In the genomic region with DNA sequence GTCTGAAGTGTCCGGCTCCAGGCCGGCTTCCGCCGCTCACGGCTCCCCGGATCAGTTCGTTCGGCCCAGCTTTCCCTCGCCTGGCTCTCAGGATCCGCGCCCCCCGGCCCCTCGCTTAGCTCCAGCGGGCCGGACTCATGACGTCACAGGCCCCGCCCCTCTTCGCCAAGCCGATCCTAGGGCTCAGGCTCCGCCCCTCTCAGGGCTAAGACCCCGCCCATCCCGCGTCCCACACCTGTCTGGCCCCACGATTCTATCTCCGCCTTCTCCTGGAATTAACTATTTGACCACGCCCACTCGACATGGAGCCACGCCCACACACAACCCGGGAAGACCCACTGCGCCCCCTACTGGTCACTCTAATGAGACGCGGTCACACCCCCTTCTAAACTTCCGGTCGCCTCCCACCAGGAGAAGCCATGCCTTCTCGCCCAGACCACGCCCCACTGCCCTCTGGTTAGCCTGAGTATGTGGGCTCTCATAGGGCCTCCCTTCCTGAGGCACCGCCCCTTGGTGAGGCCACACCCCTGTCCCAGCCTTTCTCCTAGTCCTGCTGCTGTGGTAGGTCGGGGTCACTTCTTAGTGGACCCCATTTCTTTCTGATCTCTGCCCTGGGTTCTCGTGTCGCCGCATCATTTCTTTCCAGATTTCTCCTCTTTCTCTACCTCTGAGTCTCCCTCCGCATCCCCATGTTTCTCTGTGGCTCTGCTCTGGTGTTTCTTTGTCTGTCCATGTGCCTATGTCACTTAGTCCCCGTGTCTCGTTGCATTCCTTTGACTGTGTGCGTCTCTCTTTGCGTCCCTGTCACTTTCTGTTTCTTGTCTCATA, we compare ENCODE assay signal across 8 mouse cellular contexts. TPM values are rescaled to one million over a fixed set of nuclear protein-coding genes. Genes with fewer than 3 reads are reported as not detected.
DNase-seq lines count a peak whose midpoint lies in the region; ATAC-seq and TF ChIP-seq lines count a peak whose summit lies in the region.

No protein-coding gene starts in this region.

- H3K4me2 ChIP-seq in embryonic facial prominence, embryonic 15.5 days (replicated peaks) = peak overlapping the region; percentile 74
- peak overlapping the region; percentile 88 for H3K4me2 ChIP-seq in limb, embryonic 14.5 days (replicated peaks; ENCODE audit: low read depth, low read length, severe bottlenecking)
- H3K4me2 ChIP-seq in midbrain, postnatal 0 days (ENCODE audit: low read depth, low read length, poor library complexity, severe bottlenecking) = peak overlapping the region; percentile 92

- H3K27me3 ChIP-seq in embryonic facial prominence, embryonic 15.5 days = no peaks in the 10 kb centered on the region
- H3K27me3 ChIP-seq in limb, embryonic 14.5 days (ENCODE audit: control insufficient read depth, insufficient read depth, low read length) = no peaks in the 10 kb centered on the region
- H3K27me3 ChIP-seq in midbrain, postnatal 0 days (ENCODE audit: insufficient read depth, low read length) = no peaks in the 10 kb centered on the region

- H3K36me3 ChIP-seq in embryonic facial prominence, embryonic 15.5 days = no peaks in the 10 kb centered on the region
- H3K36me3 ChIP-seq in limb, embryonic 14.5 days (ENCODE audit: control insufficient read depth, insufficient read depth, low read length) = no peaks in the 10 kb centered on the region
- H3K36me3 ChIP-seq in midbrain, postnatal 0 days (ENCODE audit: insufficient read depth, low read length) = no peaks in the 10 kb centered on the region

- H3K4me1 ChIP-seq in bone marrow, adult 2 months (ENCODE audit: control insufficient read depth, insufficient read depth, low read length) = no peaks in the 10 kb centered on the region
- peaks cover 47% of the 10 kb centered on the region for H3K4me1 ChIP-seq in embryonic facial prominence, embryonic 15.5 days
- peaks cover 28% of the 10 kb centered on the region for H3K4me1 ChIP-seq in limb, embryonic 14.5 days (ENCODE audit: control insufficient read depth, insufficient read depth, low read length)
- H3K4me1 ChIP-seq in midbrain, postnatal 0 days (ENCODE audit: insufficient read depth, low read length) = peaks cover 21% of the 10 kb centered on the region

- no peaks in the 10 kb centered on the region for H3K9me3 ChIP-seq in embryonic facial prominence, embryonic 15.5 days (replicated peaks)
- H3K9me3 ChIP-seq in limb, embryonic 14.5 days (ENCODE audit: control insufficient read depth, low read length) = no peaks in the 10 kb centered on the region
- no peaks in the 10 kb centered on the region for H3K9me3 ChIP-seq in midbrain, postnatal 0 days (ENCODE audit: low read length)

- DNase-seq in 416B (ENCODE audit: low read depth) = peak; percentile 97
- DNase-seq in heart, adult 8-10 months (ENCODE audit: low spot score) = peak; percentile 96
- DNase-seq in kidney, adult 9 months = peak; percentile 100
- DNase-seq in limb, embryonic 14.5 days (ENCODE audit: low spot score) = peak; percentile 98
- DNase-seq in midbrain, postnatal 0 days (ENCODE audit: low spot score) = peak; percentile 97
- peak; percentile 54 to 65 for DNase-seq in spleen, postnatal 14 days (ENCODE audit: low spot score in 2 of 2)

- peak; percentile 96 for ATAC-seq in embryonic facial prominence, embryonic 15.5 days (ENCODE audit: insufficient number of reproducible peaks, low FRiP score, low TSS enrichment, low read depth)
- ATAC-seq in limb, embryonic 14.5 days (ENCODE audit: low FRiP score, low read depth) = peak; percentile 95
- ATAC-seq in midbrain, postnatal 0 days (ENCODE audit: low FRiP score) = peak; percentile 92

- peak overlapping the region; percentile 75 for H3K9ac ChIP-seq in embryonic facial prominence, embryonic 15.5 days
- peak overlapping the region; percentile 85 for H3K9ac ChIP-seq in limb, embryonic 14.5 days (ENCODE audit: low read depth, low read length, severe bottlenecking)
- H3K9ac ChIP-seq in midbrain, postnatal 0 days (replicated peaks; ENCODE audit: low read length, poor library complexity, severe bottlenecking) = peak overlapping the region; percentile 93

- peak overlapping the region; percentile 33 for H3K4me3 ChIP-seq in bone marrow, adult 2 months (replicated peaks; ENCODE audit: control insufficient read depth, low read depth, low read length)
- H3K4me3 ChIP-seq in embryonic facial prominence, embryonic 15.5 days (replicated peaks) = peak overlapping the region; percentile 87
- peak overlapping the region; percentile 93 for H3K4me3 ChIP-seq in limb, embryonic 14.5 days (replicated peaks; ENCODE audit: low read length)
- peak overlapping the region; percentile 83 for H3K4me3 ChIP-seq in midbrain, postnatal 0 days (ENCODE audit: low read depth, low read length)

- peak; percentile 55 for TF ChIP-seq CTCF in bone marrow, adult 2 months (IDR thresholded peaks at IDR 0.05; ENCODE audit: control insufficient read depth, insufficient read depth, low read length)
- TF ChIP-seq CTCF in midbrain, postnatal 0 days (IDR thresholded peaks at IDR 0.05) = peak; percentile 84

- no peak; the same call in 1 of the 2 replicates for TF ChIP-seq POLR2A in bone marrow, adult 2 months (IDR thresholded peaks at IDR 0.05; ENCODE audit: borderline replicate concordance, control insufficient read depth, low read depth, low read length)
- no peak for TF ChIP-seq POLR2A in limb, embryonic 14.5 days (IDR thresholded peaks at IDR 0.05; ENCODE audit: borderline replicate concordance, extremely low read depth, insufficient read depth, insufficient read length)

- WGBS in bone marrow, adult 2 months = under 1% methylated on average over 46 of the region's 46 CpGs
- WGBS in embryonic facial prominence, embryonic 15.5 days = under 1% methylated on average over 46 of the region's 46 CpGs
- WGBS in limb, embryonic 14.5 days = 2% methylated on average over 36 of the region's 46 CpGs
- WGBS in midbrain, postnatal 0 days = 2% methylated on average over 31 of the region's 46 CpGs

- no peak overlapping the region for H3K27ac ChIP-seq in bone marrow, adult 2 months (ENCODE audit: control insufficient read depth, insufficient read depth, low read depth, low read length, poor library complexity)
- H3K27ac ChIP-seq in embryonic facial prominence, embryonic 15.5 days (replicated peaks) = peak overlapping the region; percentile 96
- H3K27ac ChIP-seq in limb, embryonic 14.5 days (replicated peaks; ENCODE audit: low read depth, low read length) = peak overlapping the region; percentile 87
- H3K27ac ChIP-seq in midbrain, postnatal 0 days (ENCODE audit: low read depth, low read length) = peak overlapping the region; percentile 79

RNA-seq across cellular contexts. Expression of gene Nectin2, which starts 0.7 kb away (rescaled TPM):
- polyA plus RNA-seq in bone marrow, adult 2 months (2011; ENCODE audit: insufficient read depth, insufficient read length, low replicate concordance, missing spikeins) = 1.9 and 4.7 TPM in 2 replicates
- 79.6 and 86.6 TPM in 2 replicates for polyA plus RNA-seq in embryonic facial prominence, embryonic 15.5 days (2015; fragmentation: Nextera tagmentation; extraction: Ambion mirVana)
- 10 to 100 TPM; 24.8 to 37.3 (median 34.9) TPM for total RNA-seq in heart, adult 8-10 months (2022)
- polyA plus RNA-seq in limb, embryonic 14.5 days (2012; rRNA removed) = 58.9 and 72.1 TPM in 2 replicates
- polyA plus RNA-seq in limb, embryonic 14.5 days (2014; fragmentation: Nextera tagmentation; extraction: Ambion mirVana) = 71.3 and 80.8 TPM in 2 replicates
- total RNA-seq in midbrain, postnatal 0 days (2014; rRNA removed) = 62.6 and 75.3 TPM in 2 replicates
- polyA plus RNA-seq in midbrain, postnatal 0 days (2015; fragmentation: Nextera tagmentation; extraction: Ambion mirVana) = 55.3 and 62.6 TPM in 2 replicates

RNA-seq across cellular contexts. Expression of gene Bcam, which starts 21.2 kb away (rescaled TPM):
- 0.79 and 4.5 TPM in 2 replicates for polyA plus RNA-seq in bone marrow, adult 2 months (2011; ENCODE audit: insufficient read depth, insufficient read length, low replicate concordance, missing spikeins)
- polyA plus RNA-seq in embryonic facial prominence, embryonic 15.5 days (2015; fragmentation: Nextera tagmentation; extraction: Ambion mirVana) = 158 and 163 TPM in 2 replicates
- 100 to 1,000 TPM; 185 to 199 (median 197) TPM for total RNA-seq in heart, adult 8-10 months (2022)
- polyA plus RNA-seq in limb, embryonic 14.5 days (2012; rRNA removed) = 94.3 and 108 TPM in 2 replicates
- polyA plus RNA-seq in limb, embryonic 14.5 days (2014; fragmentation: Nextera tagmentation; extraction: Ambion mirVana) = 114 and 116 TPM in 2 replicates
- total RNA-seq in midbrain, postnatal 0 days (2014; rRNA removed) = 32.6 and 33.5 TPM in 2 replicates
- 18.7 and 22.0 TPM in 2 replicates for polyA plus RNA-seq in midbrain, postnatal 0 days (2015; fragmentation: Nextera tagmentation; extraction: Ambion mirVana)

RNA-seq across cellular contexts. Expression of gene Tomm40, which starts 34.4 kb away (rescaled TPM):
- polyA plus RNA-seq in bone marrow, adult 2 months (2011; ENCODE audit: insufficient read depth, insufficient read length, low replicate concordance, missing spikeins) = 19.2 and 19.3 TPM in 2 replicates
- polyA plus RNA-seq in embryonic facial prominence, embryonic 15.5 days (2015; fragmentation: Nextera tagmentation; extraction: Ambion mirVana) = 146 and 148 TPM in 2 replicates
- 100 to 1,000 TPM in 1 of 4 experiments, 10 to 100 TPM in 3; 94.0 to 101 (median 99.2) TPM for total RNA-seq in heart, adult 8-10 months (2022)
- polyA plus RNA-seq in limb, embryonic 14.5 days (2012; rRNA removed) = 101 and 123 TPM in 2 replicates
- polyA plus RNA-seq in limb, embryonic 14.5 days (2014; fragmentation: Nextera tagmentation; extraction: Ambion mirVana) = 124 and 129 TPM in 2 replicates
- 122 and 133 TPM in 2 replicates for total RNA-seq in midbrain, postnatal 0 days (2014; rRNA removed)
- polyA plus RNA-seq in midbrain, postnatal 0 days (2015; fragmentation: Nextera tagmentation; extraction: Ambion mirVana) = 160 and 161 TPM in 2 replicates

RNA-seq across cellular contexts. Expression of gene Cblc, which starts 47.0 kb away (rescaled TPM):
- not detected in 2 replicates for polyA plus RNA-seq in bone marrow, adult 2 months (2011; ENCODE audit: insufficient read depth, insufficient read length, low replicate concordance, missing spikeins)
- polyA plus RNA-seq in embryonic facial prominence, embryonic 15.5 days (2015; fragmentation: Nextera tagmentation; extraction: Ambion mirVana) = 13.2 and 17.2 TPM in 2 replicates
- under 1 TPM in 2 of 4 experiments, not detected in 2; 0.37 to 0.76 TPM for total RNA-seq in heart, adult 8-10 months (2022)
- 5.2 and 5.9 TPM in 2 replicates for polyA plus RNA-seq in limb, embryonic 14.5 days (2012; rRNA removed)
- 7.5 and 8.6 TPM in 2 replicates for polyA plus RNA-seq in limb, embryonic 14.5 days (2014; fragmentation: Nextera tagmentation; extraction: Ambion mirVana)
- total RNA-seq in midbrain, postnatal 0 days (2014; rRNA removed) = 0.71 and 1.8 TPM in 2 replicates
- polyA plus RNA-seq in midbrain, postnatal 0 days (2015; fragmentation: Nextera tagmentation; extraction: Ambion mirVana) = 0.70 and 1.2 TPM in 2 replicates

RNA-seq across cellular contexts. Expression of gene Apoe, which starts 50.6 kb away (rescaled TPM):
- polyA plus RNA-seq in bone marrow, adult 2 months (2011; ENCODE audit: insufficient read depth, insufficient read length, low replicate concordance, missing spikeins) = 205 and 422 TPM in 2 replicates
- 442 and 474 TPM in 2 replicates for polyA plus RNA-seq in embryonic facial prominence, embryonic 15.5 days (2015; fragmentation: Nextera tagmentation; extraction: Ambion mirVana)
- 100 to 1,000 TPM; 172 to 309 (median 253) TPM for total RNA-seq in heart, adult 8-10 months (2022)
- polyA plus RNA-seq in limb, embryonic 14.5 days (2012; rRNA removed) = 365 and 376 TPM in 2 replicates
- 413 and 469 TPM in 2 replicates for polyA plus RNA-seq in limb, embryonic 14.5 days (2014; fragmentation: Nextera tagmentation; extraction: Ambion mirVana)
- total RNA-seq in midbrain, postnatal 0 days (2014; rRNA removed) = 1,618 and 2,613 TPM in 2 replicates
- polyA plus RNA-seq in midbrain, postnatal 0 days (2015; fragmentation: Nextera tagmentation; extraction: Ambion mirVana) = 2,139 and 2,488 TPM in 2 replicates

Comparison
In these comparisons a context has a peak if more than half of its experiments do, and no peak if none do; other contexts are left out.
1. H3K4me3 ChIP-seq: peak in every context shown above with its lines; median percentile 93 in limb, embryonic 14.5 days; 87 in embryonic facial prominence, embryonic 15.5 days; 83 in midbrain, postnatal 0 days; 33 in bone marrow, adult 2 months.